Mouse (Mus musculus) ovary, postnatal 14 days (tissue): ENCODE measurements around the gene Tbx15.
A peak's percentile ranks its signal among the peaks of the same experiment; 100 is the strongest.
"Not testable (repeated sequence)": the region's sequence is repeated elsewhere in the genome, so short reads cannot be mapped to it uniquely, and the experiment has no call there.

Source experiments
- DNase-seq: peaks from one replicate; pipeline ENCODE4 v3.0.0; 2022; ENCODE audit warnings: low spot score

Gene Tbx15

GRCm38 (mm10) chr3:99277973-99278580, 37.9 kb downstream of the Tbx15 start:
- no peak for DNase-seq

- DNase-seq, result no peak
Measured at GRCm38 (mm10) chr3:99279718-99280117, 39.5 kb downstream of the Tbx15 start.

GRCm38 (mm10) chr3:99281453-99281852, 41.3 kb downstream of the Tbx15 start:
- no peak for DNase-seq

- no peak for DNase-seq
Measured at GRCm38 (mm10) chr3:99288302-99288701, 48.1 kb downstream of the Tbx15 start.

GRCm38 (mm10) chr3:99290064-99290702, 50.0 kb downstream of the Tbx15 start:
- DNase-seq, result peak; percentile 19

GRCm38 (mm10) chr3:99290878-99291277, 50.7 kb downstream of the Tbx15 start:
- DNase-seq, result no peak

- no peak for DNase-seq
Measured at GRCm38 (mm10) chr3:99291386-99291785, 51.2 kb downstream of the Tbx15 start.

- DNase-seq, result no peak
Measured at GRCm38 (mm10) chr3:99292531-99292931, 52.4 kb downstream of the Tbx15 start.

GRCm38 (mm10) chr3:99294209-99294608, 54.0 kb downstream of the Tbx15 start:
- not testable (repeated sequence) for DNase-seq

- DNase-seq, result no peak
Measured at GRCm38 (mm10) chr3:99295301-99295700, 55.1 kb downstream of the Tbx15 start.

GRCm38 (mm10) chr3:99296186-99296585, 56.0 kb downstream of the Tbx15 start:
- DNase-seq, result no peak

GRCm38 (mm10) chr3:99300846-99301245, 60.7 kb downstream of the Tbx15 start:
- DNase-seq, result no peak

GRCm38 (mm10) chr3:99310877-99311276, 70.7 kb downstream of the Tbx15 start:
- DNase-seq, result peak; percentile 4

GRCm38 (mm10) chr3:99311943-99312635, 71.9 kb downstream of the Tbx15 start:
- no peak for DNase-seq

GRCm38 (mm10) chr3:99322345-99322744, 82.2 kb downstream of the Tbx15 start:
- DNase-seq, result no peak

- DNase-seq, result no peak
Measured at GRCm38 (mm10) chr3:99329316-99329715, 89.1 kb downstream of the Tbx15 start.

- DNase-seq, result no peak
Measured at GRCm38 (mm10) chr3:99331086-99331485, 90.9 kb downstream of the Tbx15 start.

GRCm38 (mm10) chr3:99336866-99337265, 96.7 kb downstream of the Tbx15 start:
- no peak for DNase-seq

GRCm38 (mm10) chr3:99338756-99339155, 98.6 kb downstream of the Tbx15 start:
- DNase-seq, result no peak

- DNase-seq, result no peak
Measured at GRCm38 (mm10) chr3:99340021-99340420, 99.8 kb downstream of the Tbx15 start.

- DNase-seq, result no peak
Measured at GRCm38 (mm10) chr3:99379616-99380250, 139.6 kb downstream of the Tbx15 start.

- no peak for DNase-seq
Measured at GRCm38 (mm10) chr3:99387127-99387526, 146.9 kb downstream of the Tbx15 start.
